Mouse (Mus musculus): ENCODE results near the gene Ankrd33.

- TF ChIP-seq CTCF (conservative IDR thresholded peaks at IDR 0.05; ENCODE audit: insufficient read depth, insufficient read length, low read depth, low read length) (no peak), POLR2A (IDR thresholded peaks at IDR 0.05; ENCODE audit: low read depth, low read length) (peak; percentile 9)
Measured at GRCm38 (mm10) chr15:101076071-101077000, 39.2 kb upstream of the Ankrd33 start.
